In the genomic region with DNA sequence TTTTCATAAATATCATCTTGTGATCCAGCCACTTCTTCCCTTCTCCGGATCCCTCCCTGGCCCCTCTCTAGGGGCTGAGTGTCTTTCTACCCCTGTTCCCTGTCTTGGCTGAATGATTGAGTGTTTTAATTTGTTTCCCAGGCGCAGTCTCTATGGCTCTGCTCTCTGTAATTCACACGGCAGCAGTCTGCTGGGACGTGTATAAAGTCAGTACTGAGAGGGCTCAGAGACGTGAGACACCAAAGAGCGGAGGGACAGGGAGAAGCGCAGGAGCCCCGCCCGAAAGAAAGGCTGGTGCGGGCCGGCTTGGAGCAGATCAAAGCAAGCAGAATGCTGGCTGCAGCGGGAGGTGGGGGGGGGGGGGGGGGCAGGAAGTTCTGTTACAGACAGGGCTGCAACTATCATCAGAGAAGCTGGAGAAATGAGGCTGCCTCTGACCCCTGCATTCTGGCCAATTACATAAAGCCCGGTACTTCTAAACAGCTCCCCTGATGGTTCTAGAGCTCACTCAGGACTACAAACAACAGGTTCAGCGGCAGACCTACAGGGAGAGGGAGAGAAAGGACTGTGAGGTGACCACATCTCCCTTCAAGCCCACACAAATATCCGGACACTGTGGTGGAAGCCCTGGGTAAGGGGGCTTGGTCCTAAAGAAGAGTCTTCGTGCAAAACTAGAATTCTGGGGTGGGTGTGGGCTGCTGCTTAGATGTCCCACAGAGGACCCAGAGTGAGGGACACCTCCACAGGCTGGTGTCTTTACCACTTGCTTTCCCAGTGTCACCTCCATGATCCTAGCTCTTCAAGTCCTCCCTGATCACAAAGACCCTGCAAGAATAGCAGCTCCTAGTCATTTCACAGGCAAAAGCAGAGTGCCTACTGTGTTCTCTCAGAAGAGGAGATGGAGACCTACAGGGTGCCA, we compare ENCODE assay signal across 7 mouse cellular contexts. TPM values are rescaled to one million over a fixed set of nuclear protein-coding genes. Genes with fewer than 3 reads are reported as not detected.
A peak's percentile ranks its signal among the peaks of the same experiment; 100 is the strongest.
DNase-seq lines count a peak whose midpoint lies in the region; ATAC-seq and TF ChIP-seq lines count a peak whose summit lies in the region.

No protein-coding gene starts in this region.

- H3K9ac ChIP-seq in heart, embryonic 12.5 days = no peak overlapping the region
- H3K9ac ChIP-seq in midbrain, embryonic 14.5 days (replicated peaks; ENCODE audit: low read length) = no peak overlapping the region

- H3K4me2 ChIP-seq in heart, embryonic 12.5 days = peak overlapping the region; percentile 62
- peak overlapping the region; percentile 42 for H3K4me2 ChIP-seq in midbrain, embryonic 14.5 days (ENCODE audit: low read length)

- no peak for ATAC-seq in heart, embryonic 12.5 days (ENCODE audit: insufficient number of reproducible peaks, low FRiP score)
- peak; percentile 48 for ATAC-seq in midbrain, embryonic 14.5 days (ENCODE audit: low FRiP score, low TSS enrichment)

- 2% methylated on average over 16 of the region's 16 CpGs for WGBS in heart, embryonic 12.5 days
- WGBS in midbrain, embryonic 14.5 days = 2% methylated on average over 16 of the region's 16 CpGs

- peak; percentile 72 for DNase-seq in adrenal gland, postnatal 14 days
- DNase-seq in kidney, postnatal 14 days = peak; percentile 64
- peak; percentile 63 for DNase-seq in midbrain, embryonic 14.5 days
- peak; percentile 69 for DNase-seq in yolk sac, embryonic 10.5 days (ENCODE audit: low spot score)
- DNase-seq in spleen, postnatal 14 days (ENCODE audit: low spot score in 2 of 2) = no peak

- no peak for TF ChIP-seq CTCF in E14TG2a.4 (conservative IDR thresholded peaks at IDR 0.05; ENCODE audit: low read length)

- H3K27ac ChIP-seq in heart, embryonic 12.5 days (ENCODE audit: poor library complexity, severe bottlenecking) = no peak overlapping the region
- no peak overlapping the region for H3K27ac ChIP-seq in midbrain, embryonic 14.5 days (replicated peaks; ENCODE audit: low read depth, low read length)

- peak overlapping the region; percentile 46 for H3K4me3 ChIP-seq in E14TG2a.4 (replicated peaks; ENCODE audit: low read length)
- peak overlapping the region; percentile 23 for H3K4me3 ChIP-seq in heart, embryonic 12.5 days
- no peak overlapping the region for H3K4me3 ChIP-seq in midbrain, embryonic 14.5 days (replicated peaks; ENCODE audit: low read depth, low read length)

- H3K9me3 ChIP-seq in E14TG2a.4 (ENCODE audit: low read length) = no peaks in the 10 kb centered on the region
- 0 out of 2 replicates have a peak, but pooled peaks cover 2% of the 10 kb centered on the region for H3K9me3 ChIP-seq in heart, embryonic 12.5 days (replicated peaks)
- H3K9me3 ChIP-seq in midbrain, embryonic 14.5 days (ENCODE audit: control insufficient read depth, low read length) = no peaks in the 10 kb centered on the region

- H3K27me3 ChIP-seq in E14TG2a.4 (ENCODE audit: insufficient read depth, low read length) = peaks cover 5% of the 10 kb centered on the region; the same call in 1 of the 2 replicates
- peaks cover 67% of the 10 kb centered on the region for H3K27me3 ChIP-seq in heart, embryonic 12.5 days (replicated peaks)
- peaks cover 14% of the 10 kb centered on the region; the same call in 1 of the 2 replicates for H3K27me3 ChIP-seq in midbrain, embryonic 14.5 days (ENCODE audit: control insufficient read depth, insufficient read depth, low read length)

- peaks cover 41% of the 10 kb centered on the region for H3K4me1 ChIP-seq in E14TG2a.4 (replicated peaks; ENCODE audit: low read depth, low read length)
- H3K4me1 ChIP-seq in heart, embryonic 12.5 days (replicated peaks) = peaks cover 20% of the 10 kb centered on the region
- H3K4me1 ChIP-seq in midbrain, embryonic 14.5 days (ENCODE audit: control insufficient read depth, insufficient read depth, low read length) = peaks cover 16% of the 10 kb centered on the region; the same call in 1 of the 2 replicates

- H3K36me3 ChIP-seq in E14TG2a.4 (ENCODE audit: insufficient read depth, low read length) = no peaks in the 10 kb centered on the region
- no peaks in the 10 kb centered on the region for H3K36me3 ChIP-seq in heart, embryonic 12.5 days
- no peaks in the 10 kb centered on the region for H3K36me3 ChIP-seq in midbrain, embryonic 14.5 days (ENCODE audit: control insufficient read depth, insufficient read depth, low read length)

RNA-seq across cellular contexts. Expression of gene Parp1, which starts 20.7 kb away (rescaled TPM):
- 92.8 TPM in 2 replicates for total RNA-seq in adrenal gland, postnatal 14 days (2021)
- 105 and 118 TPM in 2 replicates for polyA plus RNA-seq in heart, embryonic 12.5 days (2016; fragmentation: Nextera tagmentation; extraction: Ambion mirVana)
- 73.9 and 97.4 TPM in 2 replicates for polyA plus RNA-seq in midbrain, embryonic 14.5 days (2014; fragmentation: Nextera tagmentation; extraction: Ambion mirVana)

Comparison
In these comparisons a context has a peak if more than half of its experiments do, and no peak if none do; other contexts are left out.
1. DNase-seq: peak in adrenal gland, postnatal 14 days (single experiment), kidney, postnatal 14 days (single experiment), midbrain, embryonic 14.5 days (single experiment) and yolk sac, embryonic 10.5 days (single experiment); none in spleen, postnatal 14 days (0 of 2).